Mouse (Mus musculus): Measurements from ENCODE around the gene Olfr1239.

The Olfr1239 gene

GRCm38 (mm10) chr2:89420307-89420706, at the start of gene Olfr1239:
Gene Olfr1239 (minus strand): TSS chr2:89420407.
- DNase-seq (ENCODE audit: low read depth) = no peak

- no peak for DNase-seq (ENCODE audit: low read depth)
These were observed 22.7 kb upstream of the Olfr1239 start, which contains the start of gene Olfr1240 for GRCm38 (mm10) chr2:89442900-89443299. Gene Olfr1240 (minus strand): TSS chr2:89443000.

GRCm38 (mm10) chr2:89414557-89414956, 5.7 kb downstream of the Olfr1239 start:
- no peak for DNase-seq (ENCODE audit: low read depth)

GRCm38 (mm10) chr2:89409576-89409975, 10.6 kb downstream of the Olfr1239 start, which contains the start of gene Olfr1238:
Gene Olfr1238 (minus strand): TSS chr2:89409676.
- DNase-seq (ENCODE audit: low read depth) = no peak

GRCm38 (mm10) chr2:89400882-89401281, 19.3 kb downstream of the Olfr1239 start:
- no peak for DNase-seq (ENCODE audit: low read depth)

Data from NIH3T3 (cell line).